Mouse (Mus musculus) neural tube, embryonic 11.5 days (tissue): Measurements from ENCODE around the gene Amy2a1. TPM values are rescaled to one million over a fixed set of nuclear protein-coding genes. Genes with fewer than 3 reads are reported as not detected.
"Not testable (repeated sequence)": the region's sequence is repeated elsewhere in the genome, so short reads cannot be mapped to it uniquely, and the experiment has no call there.

Experiments
- ATAC-seq: fragments of 200-750 bp; cut with Nextera tagmentation; 2 replicates; pipeline ENCODE4 v1.8.0; 2017; ENCODE audit warnings: moderate number of reproducible peaks, mild to moderate bottlenecking, moderate TSS enrichment, moderate library complexity; ENCODE audit not compliant: insufficient read depth, low FRiP score, low TSS enrichment
- DNase-seq: peaks from one replicate; pipeline ENCODE4 v3.0.0-alpha.2; 2015; ENCODE audit warnings: low spot score
- H3K27ac ChIP-seq: fragments of 300-500 bp; sonication (generic); 2 replicates; pipeline ENCODE4 v1.5.1; 2014; ENCODE audit warnings: low read depth, mild to moderate bottlenecking, low read length
- H3K27me3 ChIP-seq: fragments of 300-500 bp; sonication (generic); 2 replicates; pipeline ENCODE4 v1.6.1; 2014; ENCODE audit warnings: mild to moderate bottlenecking, low read length, mixed read lengths; ENCODE audit not compliant: control insufficient read depth, insufficient read depth
- H3K36me3 ChIP-seq: fragments of 300-500 bp; sonication (generic); 2 replicates; pipeline ENCODE4 v1.6.1; 2014; ENCODE audit warnings: mild to moderate bottlenecking, low read length, moderate library complexity, mixed read lengths; ENCODE audit not compliant: control insufficient read depth, insufficient read depth
- H3K4me1 ChIP-seq: fragments of 300-500 bp; sonication (generic); 2 replicates; pipeline ENCODE4 v1.6.1; 2014; ENCODE audit warnings: low read length, mixed read lengths; ENCODE audit not compliant: control insufficient read depth, insufficient read depth
- H3K4me2 ChIP-seq: fragments of 300-500 bp; sonication (generic); 2 replicates; pipeline ENCODE4 v1.6.1; 2014; ENCODE audit warnings: low read depth, mild to moderate bottlenecking, moderate library complexity
- H3K4me3 ChIP-seq: fragments of 300-500 bp; sonication (generic); 2 replicates; pipeline ENCODE4 v1.5.1; 2014; ENCODE audit warnings: low read depth, low read length
- H3K9ac ChIP-seq: fragments of 300-500 bp; sonication (generic); 2 replicates; pipeline ENCODE4 v1.6.1; 2014; ENCODE audit warnings: mild to moderate bottlenecking, low read length
- H3K9me3 ChIP-seq: fragments of 300-500 bp; sonication (generic); 2 replicates; pipeline ENCODE4 v1.6.1; 2016; ENCODE audit warnings: low read length; ENCODE audit not compliant: control insufficient read depth
- WGBS: fragments of 180-500 bp; shearing (Covaris S2); extraction: QIAGEN DNeasy Blood & Tissue Kit; methylation state at CpG from one replicate; pipeline ENCODE4 v1.1.7; 2014; 5-methylcytosine and 5-hydroxymethylcytosine counted together
- polyA plus RNA-seq: library from polyadenylated mRNA; unstranded; fragments of >200 nt; fragmentation: Nextera tagmentation; extraction: Ambion mirVana; gene quantifications from 2 replicates; pipeline ENCODE4 v1.2.1, GENCODE M21; 2014

Amy2a1 gene
- polyA plus RNA-seq = not detected in 2 replicates

- not testable (repeated sequence) for H3K27ac ChIP-seq, H3K36me3 ChIP-seq, ATAC-seq, DNase-seq, H3K9ac ChIP-seq, H3K4me1 ChIP-seq, H3K4me2 ChIP-seq, H3K27me3 ChIP-seq, H3K4me3 ChIP-seq, H3K9me3 ChIP-seq
- 92% methylated on average over 3 of the region's 3 CpGs for WGBS
These were observed at the start of gene Amy2a1 for GRCm38 (mm10) chr3:113532328-113532727. TSS of gene Amy2a1 (minus strand) at chr3:113532428.

- Histone ChIP-seq H3K4me3 (no peak overlapping the region), H3K27me3 (no peaks in the 10 kb centered on the region), H3K4me2 (no peak overlapping the region), H3K9me3 (no peaks in the 10 kb centered on the region), H3K27ac (no peak overlapping the region), H3K36me3 (no peaks in the 10 kb centered on the region), H3K9ac (no peak overlapping the region), H3K4me1 (no peaks in the 10 kb centered on the region)
- ATAC-seq = no peak
- 86% methylated on average over 4 of the region's 4 CpGs for WGBS
- no peak for DNase-seq
These were observed 42.4 kb upstream of the Amy2a1 start for GRCm38 (mm10) chr3:113574578-113574977.

GRCm38 (mm10) chr3:113574138-113574537, 41.9 kb upstream of the Amy2a1 start:
- ATAC-seq = no peak
- 84% methylated on average over 2 of the region's 2 CpGs for WGBS

GRCm38 (mm10) chr3:113572158-113572557, 39.9 kb upstream of the Amy2a1 start:
- Histone ChIP-seq H3K27ac (no peak overlapping the region), H3K9me3 (no peaks in the 10 kb centered on the region), H3K27me3 (no peaks in the 10 kb centered on the region), H3K4me1 (no peaks in the 10 kb centered on the region), H3K4me2 (no peak overlapping the region), H3K9ac (no peak overlapping the region), H3K4me3 (no peak overlapping the region), H3K36me3 (no peaks in the 10 kb centered on the region)
- 80% methylated on average over 3 of the region's 3 CpGs for WGBS
- ATAC-seq (no peak), DNase-seq (no peak)

More at GRCm38 (mm10) chr3:113574138-113574537, 41.9 kb upstream of the Amy2a1 start:
- Histone ChIP-seq H3K4me3 (no peak overlapping the region), H3K27me3 (no peaks in the 10 kb centered on the region), H3K36me3 (no peaks in the 10 kb centered on the region), H3K9ac (no peak overlapping the region), H3K4me2 (no peak overlapping the region), H3K27ac (no peak overlapping the region), H3K9me3 (no peaks in the 10 kb centered on the region), H3K4me1 (no peaks in the 10 kb centered on the region)
- DNase-seq = no peak

- Histone ChIP-seq H3K4me3 (no peak overlapping the region), H3K9ac (no peak overlapping the region), H3K9me3 (no peaks in the 10 kb centered on the region), H3K27ac (no peak overlapping the region), H3K4me1 (no peaks in the 10 kb centered on the region), H3K36me3 (no peaks in the 10 kb centered on the region), H3K27me3 (no peaks in the 10 kb centered on the region), H3K4me2 (no peak overlapping the region)
- DNase-seq = no peak
- ATAC-seq = no peak
These were observed 7.5 kb upstream of the Amy2a1 start for GRCm38 (mm10) chr3:113539692-113540091.

Other genes with a start within 250 kb of the Amy2a1 start
- gene Amy2a4, start 241.0 kb downstream of the Amy2a1 start, polyA plus RNA-seq = not detected in 2 replicates
- not detected in 2 replicates for gene Amy2a3, start 208.4 kb downstream of the Amy2a1 start, polyA plus RNA-seq
- not detected in 2 replicates for gene Amy2a2, start 175.8 kb downstream of the Amy2a1 start, polyA plus RNA-seq
- 2.7 and 4.3 TPM in 2 replicates for gene Amy1, start 74.3 kb upstream of the Amy2a1 start, polyA plus RNA-seq
- gene Rnpc3, start 97.7 kb upstream of the Amy2a1 start, polyA plus RNA-seq = 50.1 and 54.1 TPM in 2 replicates